Comparison of ENCODE assay signal across 11 mouse cellular contexts in the genomic region with DNA sequence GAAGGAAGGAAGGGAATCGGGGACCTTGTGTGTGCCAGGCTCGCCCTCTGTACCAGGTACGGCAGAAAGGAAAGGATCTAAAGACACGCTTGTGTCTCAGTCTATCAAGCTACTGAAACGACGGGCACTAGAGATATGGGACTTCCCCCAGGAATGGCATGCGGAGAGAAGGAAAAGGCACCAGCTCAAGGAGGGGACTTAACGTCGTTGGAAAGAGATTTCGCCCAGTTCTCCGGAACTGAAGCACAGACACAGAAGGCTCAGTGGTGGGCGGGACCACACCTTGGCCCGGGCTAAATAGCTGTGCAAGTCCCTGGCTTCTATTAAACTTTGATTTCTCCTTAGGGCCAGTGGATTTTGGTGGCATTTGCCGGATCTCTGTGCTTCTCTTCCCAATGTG. TPM values are rescaled to one million over a fixed set of nuclear protein-coding genes. Genes with fewer than 3 reads are reported as not detected.
DNase-seq lines count a peak whose midpoint lies in the region; ATAC-seq lines count a peak whose summit lies in the region.
"Had no signal": no experiment of that assay in that cellular context is flagged by ENCODE, and none has a peak within 500 bp of the region (broad histone marks: within the 10 kb centered on the region; RNA-seq: fewer than 3 reads in every experiment).

No protein-coding gene starts in this region.

- ATAC-seq in heart, embryonic 11.5 days (replicated peaks; ENCODE audit: insufficient number of reproducible peaks, low FRiP score, low TSS enrichment), result no peak
- no peak; the same call in 1 of the 2 replicates for ATAC-seq in hindbrain, embryonic 16.5 days
- ATAC-seq in megakaryocyte progenitor cell, adult 5-6 weeks (replicated peaks; ENCODE audit: poor library complexity), result no peak

- intact Hi-C loops in heart, postnatal 14 days (cut with DNase I), result no loop called here
- intact Hi-C loops in left cerebral cortex, postnatal 10 days (cut with DNase I), result no loop called here

- H3K27me3 ChIP-seq in heart, embryonic 11.5 days (ENCODE audit: control insufficient read depth, insufficient read depth, low read length), result peaks cover 7% of the 10 kb centered on the region; the same call in 1 of the 2 replicates
- no peaks in the 10 kb centered on the region for H3K27me3 ChIP-seq in hindbrain, embryonic 16.5 days (replicated peaks; ENCODE audit: control insufficient read depth, insufficient read depth, low read length)

- H3K9me3 ChIP-seq in heart, embryonic 11.5 days (replicated peaks; ENCODE audit: control insufficient read depth, low read length), result no peaks in the 10 kb centered on the region
- H3K9me3 ChIP-seq in hindbrain, embryonic 16.5 days (ENCODE audit: control insufficient read depth, low read length), result no peaks in the 10 kb centered on the region

- peak overlapping the region; percentile 37 for H3K4me3 ChIP-seq in heart, embryonic 11.5 days (ENCODE audit: low read depth, low read length)
- H3K4me3 ChIP-seq in hindbrain, embryonic 16.5 days (ENCODE audit: low read length), result no peak overlapping the region

- H3K27ac ChIP-seq in heart, embryonic 11.5 days (ENCODE audit: low read depth, low read length), result peak overlapping the region; percentile 82
- H3K27ac ChIP-seq in hindbrain, embryonic 16.5 days (ENCODE audit: low read depth, low read length), result no peak overlapping the region
- H3K27ac ChIP-seq: macrophage had no signal

- H3K9ac ChIP-seq in heart, embryonic 11.5 days (ENCODE audit: low read depth, low read length), result peak overlapping the region; percentile 69
- no peak overlapping the region for H3K9ac ChIP-seq in hindbrain, embryonic 16.5 days (ENCODE audit: low read depth, low read length)

- H3K4me1 ChIP-seq in heart, embryonic 11.5 days (ENCODE audit: control insufficient read depth, insufficient read depth, low read length), result peaks cover 20% of the 10 kb centered on the region
- H3K4me1 ChIP-seq in hindbrain, embryonic 16.5 days (ENCODE audit: control insufficient read depth, insufficient read depth, low read depth, low read length), result peaks cover 13% of the 10 kb centered on the region

- 6% methylated on average over 14 of the region's 14 CpGs for WGBS in heart, embryonic 11.5 days (ENCODE audit: insufficient replicate concordance)
- 14% methylated on average over 14 of the region's 14 CpGs for WGBS in hindbrain, embryonic 16.5 days

- no peaks in the 10 kb centered on the region for H3K36me3 ChIP-seq in heart, embryonic 11.5 days (ENCODE audit: control insufficient read depth, insufficient read depth, low read length)
- H3K36me3 ChIP-seq in hindbrain, embryonic 16.5 days (ENCODE audit: control insufficient read depth, insufficient read depth, low read length), result no peaks in the 10 kb centered on the region

- DNase-seq in heart, postnatal 14 days, result no peak
- peak; percentile 59 for DNase-seq in R1 (ENCODE audit: low read depth, low spot score)
- peak; percentile 27 to 56 for DNase-seq in lung, postnatal 4 days
- no peak for DNase-seq in left cerebral cortex, postnatal 10 days (ENCODE audit: extremely low spot score in 1 of 2, low spot score in 2 of 2)
- no peak for DNase-seq in thymus, adult 18-20 months
- DNase-seq: cerebellum, postnatal 25 days; thymus, adult 2 months had no signal

- H3K4me2 ChIP-seq in heart, embryonic 11.5 days, result peak overlapping the region; percentile 80
- peak overlapping the region; percentile 39 for H3K4me2 ChIP-seq in hindbrain, embryonic 16.5 days (ENCODE audit: low read length)

RNA-seq across cellular contexts. Expression of a gene that starts 44.9 kb away (rescaled TPM):
- 5.5 and 6.1 TPM in 2 replicates for polyA plus RNA-seq in heart, embryonic 11.5 days (2014; fragmentation: Nextera tagmentation; extraction: Ambion mirVana)
- 10 to 100 TPM; 39.6 to 41.7 TPM for total RNA-seq in heart, postnatal 14 days (2021)
- 2.1 and 2.3 TPM in 2 replicates for polyA plus RNA-seq in hindbrain, embryonic 16.5 days (2015; fragmentation: Nextera tagmentation; extraction: Ambion mirVana)
- 23.3 and 27.9 TPM in 2 replicates for total RNA-seq in megakaryocyte progenitor cell, adult 5-6 weeks (2015)
- 0.33 and 1.4 TPM in 2 replicates for total RNA-seq in megakaryocyte progenitor cell, adult 5-6 weeks (2017)
- 100 to 1,000 TPM; 107 to 121 TPM for total RNA-seq in left cerebral cortex, postnatal 10 days (2021)

Comparison
In these comparisons a context has a peak if more than half of its experiments do, and no peak if none do; other contexts are left out.
1. DNase-seq: peak in R1 (single experiment) and lung, postnatal 4 days (2 of 2); none in heart, postnatal 14 days (0 of 2), left cerebral cortex, postnatal 10 days (0 of 2) and thymus, adult 18-20 months (0 of 2).